In genomic region chr1:106148386-106149380, GRCm38 (mm10) we compare ENCODE assay signal across 12 mouse cellular contexts. TPM values are rescaled to one million over a fixed set of nuclear protein-coding genes. Genes with fewer than 3 reads are reported as not detected.
DNase-seq lines count a peak whose midpoint lies in the region; ATAC-seq and TF ChIP-seq lines count a peak whose summit lies in the region.
"Had no signal": no experiment of that assay in that cellular context is flagged by ENCODE, and none has a peak within 500 bp of the region (broad histone marks: within the 10 kb centered on the region; RNA-seq: fewer than 3 reads in every experiment).

No protein-coding gene starts in this region.

- no peak for TF ChIP-seq RAD21 in CH12.LX (IDR thresholded peaks at IDR 0.05; ENCODE audit: low read depth, low read length)

- H3K4me2 ChIP-seq in heart, embryonic 13.5 days: 0 out of 2 replicates have a peak overlapping the region, but pooled peaks have one; percentile 7
- peak overlapping the region; percentile 69 for H3K4me2 ChIP-seq in CH12.LX (ENCODE audit: insufficient read depth, low read depth, poor library complexity, severe bottlenecking)
- H3K4me2 ChIP-seq in forebrain, embryonic 13.5 days: 0 out of 2 replicates have a peak overlapping the region, but pooled peaks have one; percentile 16
- H3K4me2 ChIP-seq: liver, embryonic 13.5 days had no signal

- in situ Hi-C loops in CH12.LX (cut with MboI; ENCODE audit: low pct_ligation_motif_present, low pct_unique_long_range_greater_than_20kb, low sequenced_read_pairs): loop anchor here (5.0 kb wide), 1 partner anchor 76 kb away; no protein-coding TSS in a partner anchor

- no peaks in the 10 kb centered on the region for H3K36me3 ChIP-seq in heart, embryonic 13.5 days
- H3K36me3 ChIP-seq in heart, embryonic 10.5 days: no peaks in the 10 kb centered on the region
- peaks cover 0 to 21% of the 10 kb centered on the region in 2 experiments for H3K36me3 ChIP-seq in CH12.LX (replicated peaks in 1 of 2; ENCODE audit: control insufficient read depth in 1 of 2, insufficient read depth in 1 of 2, low read length in 1 of 2)
- H3K36me3 ChIP-seq in forebrain, embryonic 13.5 days (ENCODE audit: poor library complexity, severe bottlenecking): no peaks in the 10 kb centered on the region
- H3K36me3 ChIP-seq: liver, embryonic 13.5 days had no signal

- no peaks in the 10 kb centered on the region for H3K27me3 ChIP-seq in heart, embryonic 13.5 days (replicated peaks)
- H3K27me3 ChIP-seq in heart, embryonic 10.5 days (ENCODE audit: insufficient read depth, poor library complexity, severe bottlenecking): no peaks in the 10 kb centered on the region
- no peaks in the 10 kb centered on the region for H3K27me3 ChIP-seq in CH12.LX (replicated peaks)
- H3K27me3 ChIP-seq in forebrain, embryonic 13.5 days: no peaks in the 10 kb centered on the region
- H3K27me3 ChIP-seq: liver, embryonic 13.5 days had no signal

- no peak for DNase-seq in heart, embryonic 10.5 days (ENCODE audit: low spot score)
- DNase-seq in CH12.LX (ENCODE audit: extremely low read depth): peak; percentile 75
- DNase-seq in thymus, postnatal 36 days: no peak
- DNase-seq in gastrocnemius, postnatal 14 days: no peak
- no peak for DNase-seq in layer of hippocampus, adult 9-10 months (ENCODE audit: low spot score)
- DNase-seq: kidney, postnatal 4 days; liver, embryonic 13.5 days; thymus, postnatal 14 days had no signal

- no peaks in the 10 kb centered on the region for H3K79me2 ChIP-seq in CH12.LX (replicated peaks; ENCODE audit: control insufficient read depth, extremely low read depth, insufficient read depth, poor library complexity, severe bottlenecking)

- 0 out of 2 replicates have a peak, but pooled peaks cover 3% of the 10 kb centered on the region for H3K4me1 ChIP-seq in heart, embryonic 13.5 days
- no peaks in the 10 kb centered on the region for H3K4me1 ChIP-seq in heart, embryonic 10.5 days
- peaks cover 18 to 75% of the 10 kb centered on the region in 2 experiments; a peak in 3 of 4 replicates for H3K4me1 ChIP-seq in CH12.LX (ENCODE audit: control insufficient read depth in 1 of 2, insufficient read depth in 2 of 2)
- H3K4me1 ChIP-seq in forebrain, embryonic 13.5 days: peaks cover 9% of the 10 kb centered on the region
- H3K4me1 ChIP-seq: liver, embryonic 13.5 days had no signal

- H3K27ac ChIP-seq in heart, embryonic 13.5 days (replicated peaks): peak overlapping the region; percentile 48; the same call in 1 of the 2 replicates
- H3K27ac ChIP-seq in heart, embryonic 10.5 days: no peak overlapping the region
- H3K27ac ChIP-seq in CH12.LX (ENCODE audit: insufficient read depth, low read depth): no peak overlapping the region
- H3K27ac ChIP-seq in forebrain, embryonic 13.5 days: no peak overlapping the region; the same call in 1 of the 2 replicates
- H3K27ac ChIP-seq: liver, embryonic 13.5 days had no signal

- dilution Hi-C loops in CH12.LX (cut with MboI; ENCODE audit: extremely low pct_ligation_motif_present, extremely low pct_unique_long_range_greater_than_20kb, low sequenced_read_pairs): no loop called here

- no peak overlapping the region for H3K4me3 ChIP-seq in heart, embryonic 13.5 days
- no peak overlapping the region for H3K4me3 ChIP-seq in heart, embryonic 10.5 days
- peak overlapping the region in 2 of 3 experiments; percentile 23 to 33 for H3K4me3 ChIP-seq in CH12.LX (replicated peaks in 1 of 3; ENCODE audit: low read depth in 2 of 3, low read length in 2 of 3, poor library complexity in 1 of 3)
- no peak overlapping the region for H3K4me3 ChIP-seq in forebrain, embryonic 13.5 days
- H3K4me3 ChIP-seq: liver, embryonic 13.5 days had no signal

- peak; percentile 59 for TF ChIP-seq EP300 in CH12.LX (IDR thresholded peaks at IDR 0.05; ENCODE audit: low read length)

- H3K9ac ChIP-seq in heart, embryonic 13.5 days: no peak overlapping the region
- H3K9ac ChIP-seq in CH12.LX (ENCODE audit: insufficient read depth, low read depth): peak overlapping the region; percentile 41
- no peak overlapping the region for H3K9ac ChIP-seq in forebrain, embryonic 13.5 days
- H3K9ac ChIP-seq: liver, embryonic 13.5 days had no signal

- H3K9me3 ChIP-seq in heart, embryonic 13.5 days: no peaks in the 10 kb centered on the region
- no peaks in the 10 kb centered on the region for H3K9me3 ChIP-seq in heart, embryonic 10.5 days
- H3K9me3 ChIP-seq in CH12.LX (replicated peaks; ENCODE audit: low read length): peaks cover 2% of the 10 kb centered on the region
- no peaks in the 10 kb centered on the region; the same call in 1 of the 2 replicates for H3K9me3 ChIP-seq in forebrain, embryonic 13.5 days (replicated peaks)
- H3K9me3 ChIP-seq: liver, embryonic 13.5 days had no signal

- intact Hi-C loops in gastrocnemius, postnatal 14 days (cut with DNase I; ENCODE audit: low total_unique reads): no loop called here

- no peak for TF ChIP-seq CTCF in CH12.LX (conservative IDR thresholded peaks at IDR 0.05 in 1 of 2, IDR thresholded peaks at IDR 0.05 in 1 of 2; ENCODE audit: low read depth in 2 of 2, low read length in 2 of 2)

- no peak for TF ChIP-seq POLR2A in CH12.LX (IDR thresholded peaks at IDR 0.05; ENCODE audit: low read depth, low read length)

- 64% methylated on average over 17 of the region's 17 CpGs for WGBS in heart, embryonic 13.5 days
- 85% methylated on average over 17 of the region's 17 CpGs for WGBS in heart, embryonic 10.5 days
- WGBS in forebrain, embryonic 13.5 days: 36% methylated on average over 17 of the region's 17 CpGs

- no peak for ATAC-seq in heart, embryonic 13.5 days (ENCODE audit: extremely low read depth, insufficient number of reproducible peaks, low FRiP score, low TSS enrichment)
- peak; percentile 65 for ATAC-seq in forebrain, embryonic 13.5 days
- ATAC-seq in megakaryocyte progenitor cell, adult 5-6 weeks (replicated peaks; ENCODE audit: poor library complexity): peak; percentile 40; the same call in 1 of the 2 replicates
- ATAC-seq: activated CD4-positive, CD25-positive, alpha-beta regulatory T cell, adult 4 months had no signal

TF ChIP-seq in CH12.LX, 34 proteins besides CTCF, POLR2A, EP300 and RAD21 (continues in another document):
- no peak for TF ChIP-seq USF2 (conservative IDR thresholded peaks at IDR 0.05; ENCODE audit: low read depth, low read length)
- TF ChIP-seq USF1 (IDR thresholded peaks at IDR 0.05; ENCODE audit: low read depth, low read length): no peak
- no peak for TF ChIP-seq E2F4 (IDR thresholded peaks at IDR 0.05; ENCODE audit: insufficient replicate concordance, low read depth, low read length)
- TF ChIP-seq ZMIZ1 (IDR thresholded peaks at IDR 0.05; ENCODE audit: low read depth, low read length): no peak
- no peak for TF ChIP-seq HCFC1 (IDR thresholded peaks at IDR 0.05; ENCODE audit: low read depth, low read length)
- TF ChIP-seq TBP (conservative IDR thresholded peaks at IDR 0.05; ENCODE audit: low read depth, low read length): 0 out of 2 replicates have a peak, but pooled peaks have one; percentile 12
- TF ChIP-seq GABPA (IDR thresholded peaks at IDR 0.05; ENCODE audit: insufficient replicate concordance, low read depth, low read length): no peak
- no peak for TF ChIP-seq ZKSCAN1 (IDR thresholded peaks at IDR 0.05; ENCODE audit: borderline replicate concordance, low read depth, low read length)
- no peak for TF ChIP-seq CHD2 (IDR thresholded peaks at IDR 0.05; ENCODE audit: low read length)
- TF ChIP-seq NELFE (IDR thresholded peaks at IDR 0.05; ENCODE audit: low read depth, low read length): no peak
- TF ChIP-seq MAZ (IDR thresholded peaks at IDR 0.05; ENCODE audit: low read depth, low read length): no peak
- TF ChIP-seq NRF1 (IDR thresholded peaks at IDR 0.05; ENCODE audit: low read depth, low read length): no peak
- TF ChIP-seq ELF1 (IDR thresholded peaks at IDR 0.05; ENCODE audit: low read depth, low read length): no peak
- no peak for TF ChIP-seq MXI1 (IDR thresholded peaks at IDR 0.05; ENCODE audit: low read depth, low read length)
- no peak for TF ChIP-seq SMC3 (IDR thresholded peaks at IDR 0.05; ENCODE audit: low read depth, low read length)
- 0 out of 2 replicates have a peak, but pooled peaks have one; percentile 23 for TF ChIP-seq IRF4 (IDR thresholded peaks at IDR 0.05; ENCODE audit: low read depth, low read length)
- no peak; the same call in 1 of the 2 replicates for TF ChIP-seq TCF12 (IDR thresholded peaks at IDR 0.05; ENCODE audit: low read depth, low read length)
- no peak; the same call in 1 of the 2 replicates for TF ChIP-seq ETS1 (conservative IDR thresholded peaks at IDR 0.05; ENCODE audit: low read depth, low read length)
- TF ChIP-seq JUN (IDR thresholded peaks at IDR 0.05; ENCODE audit: insufficient read depth, low read depth, low read length): no peak
- TF ChIP-seq PAX5 (IDR thresholded peaks at IDR 0.05; ENCODE audit: low read length): no peak
- no peak for TF ChIP-seq ZC3H11A (IDR thresholded peaks at IDR 0.05; ENCODE audit: low read depth, low read length)
- TF ChIP-seq MYC (IDR thresholded peaks at IDR 0.05; ENCODE audit: low read depth, low read length): peak; percentile 13; the same call in 1 of the 2 replicates
- no peak for TF ChIP-seq KAT2A (IDR thresholded peaks at IDR 0.05; ENCODE audit: insufficient replicate concordance, low read length)
- no peak for TF ChIP-seq UBTF (IDR thresholded peaks at IDR 0.05; ENCODE audit: low read depth, low read length)
- TF ChIP-seq ZNF384 (IDR thresholded peaks at IDR 0.05; ENCODE audit: low read depth, low read length): no peak; the same call in 1 of the 2 replicates
- peak; percentile 14; the same call in 1 of the 2 replicates for TF ChIP-seq JUND (conservative IDR thresholded peaks at IDR 0.05; ENCODE audit: low read depth, low read length)
- TF ChIP-seq MAX (IDR thresholded peaks at IDR 0.05; ENCODE audit: low read length): no peak
- 0 out of 2 replicates have a peak, but pooled peaks have one; percentile 63 for TF ChIP-seq MAFK (IDR thresholded peaks at IDR 0.05; ENCODE audit: insufficient replicate concordance, low read length)
- TF ChIP-seq BHLHE40 (IDR thresholded peaks at IDR 0.05; ENCODE audit: low read depth, low read length): peak; percentile 59; the same call in 1 of the 2 replicates

RNA-seq across cellular contexts. Expression of gene Phlpp1, which starts 22.9 kb away (rescaled TPM):
- polyA plus RNA-seq in heart, embryonic 13.5 days (2015; fragmentation: Nextera tagmentation; extraction: Ambion mirVana): 3.9 and 4.6 TPM in 2 replicates
- polyA plus RNA-seq in heart, embryonic 10.5 days (2016; fragmentation: Nextera tagmentation; extraction: Ambion mirVana): 4.2 and 4.5 TPM in 2 replicates
- 15.3 and 20.9 TPM in 2 replicates for total RNA-seq in CH12.LX (2012; rRNA removed)
- 12.6 and 14.8 TPM in 2 replicates for total RNA-seq in CH12.LX (2014; rRNA removed)
- polyA plus RNA-seq in CH12.LX (2012; ENCODE audit: insufficient read length, low read depth): 37.2 and 38.4 TPM in 2 replicates
- polyA plus RNA-seq in forebrain, embryonic 13.5 days (2015; fragmentation: Nextera tagmentation; extraction: Ambion mirVana): 8.0 and 8.8 TPM in 2 replicates
- 1.1 and 2.6 TPM in 2 replicates for total RNA-seq in megakaryocyte progenitor cell, adult 5-6 weeks (2015)
- 0.92 and 2.1 TPM in 2 replicates for total RNA-seq in megakaryocyte progenitor cell, adult 5-6 weeks (2017)
- total RNA-seq in gastrocnemius, postnatal 14 days (2021): 1 to 10 TPM; 7.1 to 8.5 TPM

Comparison
In these comparisons a context has a peak if more than half of its experiments do, and no peak if none do; other contexts are left out.
1. H3K4me2 ChIP-seq: peak in every context shown above with its lines; median percentile 69 in CH12.LX; 16 in forebrain, embryonic 13.5 days; 7 in heart, embryonic 13.5 days.
2. H3K4me3 ChIP-seq: peak in CH12.LX (2 of 3); none in heart, embryonic 13.5 days (single experiment), heart, embryonic 10.5 days (single experiment) and forebrain, embryonic 13.5 days (single experiment).